Mouse (Mus musculus): ENCODE data around the gene 1700011M02Rik. TPM values are rescaled to one million over a fixed set of nuclear protein-coding genes. Genes with fewer than 3 reads are reported as not detected.

Gene 1700011M02Rik
- polyA plus RNA-seq, 1 experiment = not detected

GRCm38 (mm10) chrX:102958917-102959316 is 50.2 kb downstream of the 1700011M02Rik start:
- Histone ChIP-seq H3K27me3 (replicated peaks) (peaks cover 10% of the 10 kb centered on the region), H3K4me3 (replicated peaks) (no peak overlapping the region), H3K9me3 (no peaks in the 10 kb centered on the region), H3K4me1 (no peaks in the 10 kb centered on the region), H3K36me3 (replicated peaks; ENCODE audit: low read length) (no peaks in the 10 kb centered on the region)
- TF ChIP-seq FLI1 (IDR thresholded peaks at IDR 0.05; ENCODE audit: low read length) (no peak), GATA1 (IDR thresholded peaks at IDR 0.05; ENCODE audit: borderline replicate concordance, low read length) (no peak)

Other genes with a start within 250 kb of the 1700011M02Rik start
- gene Gm3880, start 221.9 kb upstream of the 1700011M02Rik start, polyA plus RNA-seq (2012; ENCODE audit: insufficient read depth, low replicate concordance) = not detected in 2 replicates
- not detected in 2 replicates for gene Gm9112, start 201.3 kb upstream of the 1700011M02Rik start, polyA plus RNA-seq (2012; ENCODE audit: insufficient read depth, low replicate concordance)
- gene Dmrtc1b, start 201.0 kb upstream of the 1700011M02Rik start, polyA plus RNA-seq (2012; ENCODE audit: insufficient read depth, low replicate concordance) = not detected in 2 replicates
- not detected in 2 replicates for gene Dmrtc1c1, start 105.9 kb upstream of the 1700011M02Rik start, polyA plus RNA-seq (2012; ENCODE audit: insufficient read depth, low replicate concordance)
- not detected in 2 replicates for gene Dmrtc1c2, start 54.3 kb upstream of the 1700011M02Rik start, polyA plus RNA-seq (2012; ENCODE audit: insufficient read depth, low replicate concordance)
- not detected in 2 replicates for gene 1700031F05Rik, start 40.9 kb upstream of the 1700011M02Rik start, polyA plus RNA-seq (2012; ENCODE audit: insufficient read depth, low replicate concordance)
- gene Dmrtc1a, start 218 bp upstream of the 1700011M02Rik start, polyA plus RNA-seq (2012; ENCODE audit: insufficient read depth, low replicate concordance) = not detected in 2 replicates
- not detected in 2 replicates for gene 1700018G05Rik, start 19.5 kb downstream of the 1700011M02Rik start, polyA plus RNA-seq (2012; ENCODE audit: insufficient read depth, low replicate concordance)

All from megakaryocyte, embryonic 14.5 days (primary cell).